Mouse (Mus musculus): ENCODE results near the gene Fam78b.

- TF ChIP-seq EP300 (IDR thresholded peaks at IDR 0.05; ENCODE audit: insufficient read depth, low read depth, low read length) (no peak), CTCF (IDR thresholded peaks at IDR 0.05; ENCODE audit: low read depth, low read length) (no peak)
Observed at GRCm38 (mm10) chr1:167063971-167064370, 62.8 kb downstream of the Fam78b start.

Data from ES-Bruce4 (cell line).